Mouse (Mus musculus) stomach, embryonic 16.5 days (tissue): Measurements from ENCODE around the gene Taar7a. TPM values are rescaled to one million over a fixed set of nuclear protein-coding genes. Genes with fewer than 3 reads are reported as not detected.

Experiments used
- ATAC-seq: fragments of 200-750 bp; cut with Nextera tagmentation; 2 replicates; pipeline ENCODE4 v1.8.0; 2017; ENCODE audit warnings: moderate number of reproducible peaks, moderate TSS enrichment; ENCODE audit not compliant: insufficient read depth, low FRiP score
- H3K27ac ChIP-seq: fragments of 300-500 bp; sonication (generic); 2 replicates; pipeline ENCODE4 v1.5.1; 2014; ENCODE audit warnings: low read length
- H3K27me3 ChIP-seq: fragments of 300-500 bp; sonication (generic); 2 replicates; pipeline ENCODE4 v1.6.1; 2014; ENCODE audit warnings: low read length, control low read depth, mixed read lengths; ENCODE audit not compliant: control insufficient read depth, insufficient read depth
- H3K36me3 ChIP-seq: fragments of 300-500 bp; sonication (generic); 2 replicates; pipeline ENCODE4 v1.6.1; 2014; ENCODE audit warnings: low read length; ENCODE audit not compliant: control insufficient read depth, insufficient read depth
- H3K4me1 ChIP-seq: fragments of 300-500 bp; sonication (generic); 2 replicates; pipeline ENCODE4 v1.6.1; 2014; ENCODE audit warnings: low read length, control low read depth, mixed read lengths; ENCODE audit not compliant: control insufficient read depth, insufficient read depth
- H3K4me2 ChIP-seq: fragments of 300-500 bp; sonication (generic); 2 replicates; pipeline ENCODE4 v1.6.1; 2014; ENCODE audit warnings: low read depth, low read length, mixed read lengths
- H3K4me3 ChIP-seq: fragments of 300-500 bp; sonication (generic); replicated peaks from 2 replicates; pipeline ENCODE4 v1.5.1; 2014; ENCODE audit warnings: mild to moderate bottlenecking, low read length
- H3K9ac ChIP-seq: fragments of 300-500 bp; sonication (generic); 2 replicates; pipeline ENCODE4 v1.6.1; 2014; ENCODE audit warnings: low read length
- H3K9me3 ChIP-seq: fragments of 300-500 bp; sonication (generic); replicated peaks from 2 replicates; pipeline ENCODE4 v1.6.1; 2016; ENCODE audit warnings: low read length, control low read depth; ENCODE audit not compliant: control insufficient read depth
- WGBS: fragments of 180-500 bp; shearing (Covaris S2); extraction: QIAGEN DNeasy Blood & Tissue Kit; methylation state at CpG from one replicate; pipeline ENCODE4 v1.1.7; 2014; 5-methylcytosine and 5-hydroxymethylcytosine counted together
- polyA plus RNA-seq: library from polyadenylated mRNA; unstranded; fragments of >200 nt; fragmentation: Nextera tagmentation; extraction: Ambion mirVana; gene quantifications from 2 replicates; pipeline ENCODE4 v1.2.1, GENCODE M21; 2015

Gene Taar7a
- not detected in 2 replicates for polyA plus RNA-seq

- Histone ChIP-seq H3K36me3 (no peaks in the 10 kb centered on the region), H3K4me3 (no peak within 1 kb of the TSS), H3K4me1 (no peaks in the 10 kb centered on the region), H3K9me3 (no peaks in the 10 kb centered on the region), H3K27me3 (no peaks in the 10 kb centered on the region), H3K9ac (no peak within 1 kb of the TSS), H3K27ac (no peak within 1 kb of the TSS), H3K4me2 (no peak within 1 kb of the TSS)
- no peak for ATAC-seq
- 89% methylated on average over 3 of the region's 3 CpGs for WGBS
Observed at GRCm38 (mm10) chr10:23993381-23993780, at the start of gene Taar7a. TSS of gene Taar7a (minus strand) at chr10:23993481.

- Histone ChIP-seq H3K27me3 (no peaks in the 10 kb centered on the region), H3K9me3 (no peaks in the 10 kb centered on the region), H3K36me3 (no peaks in the 10 kb centered on the region), H3K27ac (no peak overlapping the region), H3K9ac (no peak overlapping the region), H3K4me3 (no peak overlapping the region), H3K4me2 (no peak overlapping the region), H3K4me1 (no peaks in the 10 kb centered on the region)
- WGBS = 38% methylated on average over 2 of the region's 2 CpGs
- ATAC-seq = no peak
Observed at GRCm38 (mm10) chr10:24040120-24040869, 47.0 kb upstream of the Taar7a start.

DNA sequence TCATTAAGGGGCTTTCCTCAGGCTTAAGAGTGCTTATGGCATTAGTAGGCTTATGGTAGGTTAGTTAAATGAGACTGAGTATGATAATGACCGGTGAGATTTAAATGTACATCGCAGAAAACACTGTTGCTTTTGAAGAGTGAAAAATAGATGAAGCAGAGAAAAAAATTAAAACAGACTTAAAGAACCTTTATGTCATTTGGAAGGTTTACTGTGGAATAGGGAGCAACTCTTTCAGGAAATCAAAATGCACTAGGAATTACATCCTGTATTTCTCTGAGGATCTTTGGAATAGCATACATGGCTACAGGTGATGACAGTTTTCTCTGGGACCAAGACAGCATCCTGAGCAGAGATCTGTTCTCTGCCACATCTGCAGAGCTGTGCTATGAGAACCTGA, 44.0 kb upstream of the Taar7a start, which contains the start of gene Taar7e:
Gene Taar7e (plus strand): TSS at position 301 of the 400 bp plus-strand sequence.
- Histone ChIP-seq H3K9me3 (no peaks in the 10 kb centered on the region), H3K4me1 (no peaks in the 10 kb centered on the region), H3K27ac (no peak within 1 kb of the TSS), H3K27me3 (no peaks in the 10 kb centered on the region), H3K4me2 (no peak within 1 kb of the TSS), H3K9ac (no peak within 1 kb of the TSS), H3K36me3 (no peaks in the 10 kb centered on the region), H3K4me3 (no peak within 1 kb of the TSS)
- no peak for ATAC-seq
- WGBS = 90% methylated on average over 2 of the region's 2 CpGs

- no peak for ATAC-seq
- H3K9me3 ChIP-seq = no peaks in the 10 kb centered on the region
- no peak overlapping the region for H3K27ac ChIP-seq
- H3K4me1 ChIP-seq = no peaks in the 10 kb centered on the region
- no peak overlapping the region for H3K4me2 ChIP-seq
- H3K36me3 ChIP-seq = no peaks in the 10 kb centered on the region
- no peaks in the 10 kb centered on the region for H3K27me3 ChIP-seq
- no peak overlapping the region for H3K4me3 ChIP-seq
- H3K9ac ChIP-seq = no peak overlapping the region
Observed at GRCm38 (mm10) chr10:24031347-24031746, 38.1 kb upstream of the Taar7a start.

- no peaks in the 10 kb centered on the region for H3K4me1 ChIP-seq
- no peak within 1 kb of the TSS for H3K4me2 ChIP-seq
- no peaks in the 10 kb centered on the region for H3K36me3 ChIP-seq
- no peak for ATAC-seq
- H3K27me3 ChIP-seq = no peaks in the 10 kb centered on the region
- H3K9ac ChIP-seq = no peak within 1 kb of the TSS
- no peak within 1 kb of the TSS for H3K4me3 ChIP-seq
- no peak within 1 kb of the TSS for H3K27ac ChIP-seq
- H3K9me3 ChIP-seq = no peaks in the 10 kb centered on the region
Observed at GRCm38 (mm10) chr10:24026922-24027321, 33.6 kb upstream of the Taar7a start, which contains the start of gene Taar7d. TSS of gene Taar7d (plus strand) at chr10:24027222.

- WGBS = 84% methylated on average over 1 of the region's 1 CpGs
- H3K4me1 ChIP-seq = no peaks in the 10 kb centered on the region
- H3K4me2 ChIP-seq = no peak overlapping the region
- no peak overlapping the region for H3K9ac ChIP-seq
- H3K27ac ChIP-seq = no peak overlapping the region
- H3K36me3 ChIP-seq = no peaks in the 10 kb centered on the region
- ATAC-seq = no peak
- H3K4me3 ChIP-seq = no peak overlapping the region
- no peaks in the 10 kb centered on the region for H3K27me3 ChIP-seq
- H3K9me3 ChIP-seq = no peaks in the 10 kb centered on the region
Observed at GRCm38 (mm10) chr10:24008143-24008542, 14.9 kb upstream of the Taar7a start.

DNA sequence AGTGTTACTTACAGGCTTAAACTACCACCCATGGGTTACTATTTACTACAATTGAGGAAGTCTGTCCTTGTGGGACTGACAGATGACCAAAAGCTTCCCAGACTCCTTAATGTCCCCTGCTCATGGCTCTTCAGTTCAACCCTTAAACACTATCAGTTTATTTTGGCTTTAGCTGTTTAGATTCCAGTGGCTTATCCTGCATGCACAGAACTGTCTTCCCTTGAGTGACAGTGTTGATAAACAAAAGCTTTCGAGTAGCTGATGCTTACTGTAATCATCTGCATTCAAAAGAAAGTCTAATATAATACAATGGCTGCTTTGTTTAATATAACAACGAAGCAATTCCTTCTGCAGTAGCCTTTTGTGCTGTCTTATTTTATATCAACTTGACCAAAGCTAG, 13.8 kb upstream of the Taar7a start:
- Histone ChIP-seq H3K36me3 (no peaks in the 10 kb centered on the region), H3K4me1 (no peaks in the 10 kb centered on the region), H3K27me3 (no peaks in the 10 kb centered on the region), H3K4me2 (no peak overlapping the region), H3K9me3 (no peaks in the 10 kb centered on the region), H3K9ac (no peak overlapping the region), H3K27ac (no peak overlapping the region), H3K4me3 (no peak overlapping the region)
- 27% methylated on average over 2 of the region's 2 CpGs for WGBS
- no peak for ATAC-seq

GRCm38 (mm10) chr10:24006442-24006841, 13.2 kb upstream of the Taar7a start:
- H3K4me1 ChIP-seq = no peaks in the 10 kb centered on the region
- no peak overlapping the region for H3K4me3 ChIP-seq
- no peak overlapping the region for H3K4me2 ChIP-seq
- H3K9me3 ChIP-seq = no peaks in the 10 kb centered on the region
- no peak for ATAC-seq
- H3K27ac ChIP-seq = no peak overlapping the region
- H3K36me3 ChIP-seq = no peaks in the 10 kb centered on the region
- no peaks in the 10 kb centered on the region for H3K27me3 ChIP-seq
- no peak overlapping the region for H3K9ac ChIP-seq
- WGBS = 67% methylated on average over 1 of the region's 1 CpGs

- WGBS = 57% methylated on average over 1 of the region's 1 CpGs
- Histone ChIP-seq H3K9ac (no peak within 1 kb of the TSS), H3K36me3 (no peaks in the 10 kb centered on the region), H3K27ac (no peak within 1 kb of the TSS), H3K4me1 (no peaks in the 10 kb centered on the region), H3K9me3 (no peaks in the 10 kb centered on the region), H3K27me3 (no peaks in the 10 kb centered on the region), H3K4me2 (no peak within 1 kb of the TSS), H3K4me3 (no peak within 1 kb of the TSS)
- no peak for ATAC-seq
Observed at GRCm38 (mm10) chr10:23999639-24000038, 6.4 kb upstream of the Taar7a start, which contains the start of gene Taar7b. TSS of gene Taar7b (plus strand) at chr10:23999939.
